Mouse (Mus musculus): Measurements from ENCODE around the gene Yipf3.
A peak's percentile ranks its signal among the peaks of the same experiment; 100 is the strongest.

The Yipf3 gene

GRCm38 (mm10) chr17:46283140-46283539, 35.3 kb downstream of the Yipf3 start:
- DNase-seq (ENCODE audit: extremely low spot score, low read depth, low spot score), result no peak

DNA sequence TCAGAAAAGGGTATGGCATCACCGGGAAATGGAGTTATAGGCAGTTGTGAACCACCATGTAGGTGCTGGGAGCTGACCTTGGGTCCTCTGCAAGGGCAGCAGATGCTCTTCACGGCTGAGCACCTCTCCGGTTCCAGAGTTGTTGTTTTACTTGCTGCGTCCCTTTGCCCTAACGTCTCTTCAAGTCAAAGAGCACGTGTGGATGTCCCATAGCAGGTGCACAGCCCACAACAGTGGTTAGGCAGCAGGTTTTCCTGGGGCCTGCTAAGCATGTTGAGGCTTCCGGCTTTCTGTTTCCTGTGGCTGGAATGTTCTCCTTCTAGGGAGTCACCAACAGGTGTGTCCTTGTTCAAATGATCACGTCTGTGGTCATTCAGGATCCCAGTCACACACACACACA, 36.0 kb downstream of the Yipf3 start:
- no peak for DNase-seq (ENCODE audit: extremely low spot score, low read depth, low spot score)

DNA sequence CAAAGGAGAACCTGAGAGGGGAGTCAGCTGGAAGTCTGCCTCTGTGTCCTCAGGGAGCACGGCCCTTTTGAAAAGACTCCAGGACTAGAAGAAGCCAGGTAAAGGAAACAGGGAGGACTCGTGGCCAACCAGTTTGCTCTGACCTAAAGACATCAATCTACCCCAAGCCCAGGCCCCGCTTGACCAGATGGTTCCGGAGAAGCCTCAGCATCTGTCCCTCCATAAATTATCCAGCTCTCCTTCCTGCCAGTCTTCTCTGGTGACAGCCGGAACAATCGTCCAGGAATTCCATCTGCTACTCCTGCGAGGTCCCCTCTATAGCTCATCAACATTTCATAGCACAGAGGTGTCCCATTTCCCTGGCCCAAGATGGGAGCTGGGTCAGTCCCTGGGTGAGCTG, 36.8 kb downstream of the Yipf3 start:
- no peak for DNase-seq (ENCODE audit: extremely low spot score, low read depth, low spot score)

- no peak for DNase-seq (ENCODE audit: extremely low spot score, low read depth, low spot score)
These were observed 37.5 kb downstream of the Yipf3 start for GRCm38 (mm10) chr17:46285407-46285806.

- DNase-seq (ENCODE audit: extremely low spot score, low read depth, low spot score), result no peak
These were observed 39.8 kb downstream of the Yipf3 start for GRCm38 (mm10) chr17:46287678-46288095.

- DNase-seq (ENCODE audit: extremely low spot score, low read depth, low spot score), result no peak
These were observed 48.7 kb downstream of the Yipf3 start for GRCm38 (mm10) chr17:46296601-46297000.

GRCm38 (mm10) chr17:46297028-46297363, 49.1 kb downstream of the Yipf3 start:
- DNase-seq (ENCODE audit: extremely low spot score, low read depth, low spot score), result no peak

DNA sequence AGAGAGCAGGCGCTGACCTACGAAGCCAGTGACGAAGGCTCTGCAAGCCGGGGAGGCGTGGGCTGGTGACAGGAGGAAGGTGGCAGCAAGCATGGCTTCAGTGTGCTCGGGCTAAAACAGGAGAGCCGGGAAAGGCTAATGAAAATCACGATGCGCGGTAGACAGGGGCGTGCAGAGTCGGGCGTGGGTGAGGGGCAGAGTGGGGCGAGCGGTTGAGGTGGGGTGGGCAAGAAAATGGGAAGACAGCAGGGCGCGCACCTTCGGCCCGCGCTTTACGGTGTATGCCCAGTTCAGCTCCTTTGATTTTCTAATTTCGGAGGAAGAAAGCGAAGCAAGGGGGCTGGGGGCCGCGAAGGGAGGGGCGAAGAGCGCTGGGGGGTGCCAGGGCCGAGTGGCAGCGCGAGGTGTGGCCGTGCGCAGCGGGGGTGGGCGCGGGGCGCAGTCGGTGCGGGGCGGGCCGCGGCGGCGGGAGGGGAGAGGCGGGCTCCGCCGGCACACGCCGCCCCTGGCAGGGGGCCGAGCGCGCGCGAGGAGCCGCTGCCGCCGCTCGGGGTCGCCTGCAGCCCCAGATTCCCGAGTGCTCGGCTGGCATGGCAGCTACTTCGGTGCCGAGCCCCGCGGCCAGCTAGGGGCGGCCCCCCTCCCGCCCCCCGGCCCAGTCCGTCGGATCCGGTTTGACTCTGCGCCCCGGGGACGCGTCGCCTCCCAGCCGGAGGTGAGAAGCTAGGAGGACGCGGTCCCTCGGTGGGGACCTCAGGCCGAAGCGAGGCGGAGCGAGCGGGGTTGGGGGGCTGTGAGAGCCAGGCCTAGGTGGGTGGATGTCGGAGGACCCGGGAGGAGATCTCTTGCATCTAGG, 49.7 kb downstream of the Yipf3 start, which contains the start of gene Dlk2:
Gene Dlk2 (plus strand): TSS at position 58 of the 856 bp plus-strand sequence.
- no peak for DNase-seq (ENCODE audit: extremely low spot score, low read depth, low spot score)

DNA sequence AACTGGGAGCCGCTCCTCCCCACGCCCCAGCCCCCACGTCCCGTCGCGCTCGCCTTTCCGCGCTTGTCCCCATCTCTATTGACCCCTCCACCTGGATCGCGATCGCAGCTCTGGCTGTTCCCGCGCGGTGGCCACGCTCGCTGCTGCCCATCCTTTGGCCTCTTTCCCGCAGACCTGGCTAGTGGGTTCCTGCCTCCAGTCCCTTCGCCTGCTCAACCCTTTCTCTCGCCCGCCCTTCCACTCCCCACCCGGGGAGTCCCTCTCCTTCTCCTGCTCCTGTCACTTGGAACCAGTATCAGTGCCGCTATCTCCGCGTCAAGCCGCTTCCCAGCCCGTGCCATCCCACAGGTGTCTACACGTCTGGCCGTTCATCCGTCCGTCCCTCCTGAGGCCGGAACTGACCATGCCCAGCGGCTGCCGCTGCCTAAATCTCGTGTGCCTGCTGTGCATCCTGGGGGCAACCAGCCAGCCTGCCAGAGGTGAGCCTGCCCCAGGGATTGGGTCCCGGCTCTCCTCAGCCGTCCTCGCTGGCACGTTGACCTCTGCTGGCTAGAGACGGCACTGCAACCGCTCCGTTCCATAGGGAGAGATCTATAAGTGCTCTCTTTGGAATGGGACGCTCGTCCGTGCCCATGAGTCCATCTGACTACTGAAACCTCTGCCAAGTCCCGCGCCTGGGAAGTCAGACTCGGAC, 50.5 kb downstream of the Yipf3 start:
- peak; percentile 76 for DNase-seq (ENCODE audit: extremely low spot score, low read depth, low spot score)

GRCm38 (mm10) chr17:46301892-46302291, 54.0 kb downstream of the Yipf3 start:
- DNase-seq (ENCODE audit: extremely low spot score, low read depth, low spot score), result no peak

All from hindlimb bud, embryonic 11.5 days (tissue).